Mouse (Mus musculus) left cerebral cortex, adult 2 months (tissue): ENCODE data around the gene Ttpal. TPM values are rescaled to one million over a fixed set of nuclear protein-coding genes. Genes with fewer than 3 reads are reported as not detected.
A peak's percentile ranks its signal among the peaks of the same experiment; 100 is the strongest.
"Not testable (repeated sequence)": the region's sequence is repeated elsewhere in the genome, so short reads cannot be mapped to it uniquely, and the experiment has no call there.

Experiments used
- DNase-seq, 2 experiments: peaks; one replicate each; pipeline ENCODE4 v3.0.0; 2021 to 2022; ENCODE audit warnings: low spot score in 2 of 2, mixed read lengths in 1 of 2; ENCODE audit errors: extremely low spot score in 1 of 2
- H3K27ac ChIP-seq: fragments of 200-600 bp; 2 replicates; pipeline ENCODE4 v1.8.1; 2022
- H3K4me3 ChIP-seq: fragments of 200-600 bp; 2 replicates; pipeline ENCODE4 v1.8.1; 2022
- CTCF ChIP-seq: fragments of 200-600 bp; IDR thresholded peaks from 2 replicates; pipeline ENCODE4 v1.8.1; 2022; ENCODE audit warnings: antibody characterized with exemption, mild to moderate bottlenecking, moderate library complexity
- intact Hi-C: fragments of 180-260 bp; cut with DNase I; formaldehyde crosslinking; loops from one replicate; pipeline ENCODE4 v1.15.1; 2025
- total RNA-seq, 2 experiments: library from RNA; stranded (reverse); gene quantifications; 2 replicates each; pipeline ENCODE4 v1.2.3; 2021

Gene Ttpal
- total RNA-seq, 2 experiments from 2014 or later = 69.9 to 81.2 TPM

DNA sequence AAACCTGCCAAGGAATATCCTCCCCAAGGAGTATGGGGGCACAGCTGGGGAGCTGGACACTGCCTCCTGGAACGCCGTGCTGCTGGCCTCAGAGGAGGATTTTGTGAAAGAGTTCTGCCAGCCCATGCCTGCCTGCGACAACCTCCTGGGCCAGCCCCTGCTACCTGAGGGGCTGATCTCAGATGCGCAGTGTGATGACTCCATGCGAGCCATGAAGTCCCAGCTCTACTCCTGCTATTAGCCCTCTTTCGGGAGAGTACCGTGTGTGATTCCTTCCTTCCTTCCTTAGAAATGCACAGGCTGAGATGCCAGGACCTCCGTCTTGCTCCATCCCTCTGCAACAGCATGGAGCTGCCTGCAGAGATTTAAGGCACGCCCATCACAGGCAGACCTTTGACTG, 13.3 kb downstream of the Ttpal start:
- intact Hi-C loops = no loop called here

DNA sequence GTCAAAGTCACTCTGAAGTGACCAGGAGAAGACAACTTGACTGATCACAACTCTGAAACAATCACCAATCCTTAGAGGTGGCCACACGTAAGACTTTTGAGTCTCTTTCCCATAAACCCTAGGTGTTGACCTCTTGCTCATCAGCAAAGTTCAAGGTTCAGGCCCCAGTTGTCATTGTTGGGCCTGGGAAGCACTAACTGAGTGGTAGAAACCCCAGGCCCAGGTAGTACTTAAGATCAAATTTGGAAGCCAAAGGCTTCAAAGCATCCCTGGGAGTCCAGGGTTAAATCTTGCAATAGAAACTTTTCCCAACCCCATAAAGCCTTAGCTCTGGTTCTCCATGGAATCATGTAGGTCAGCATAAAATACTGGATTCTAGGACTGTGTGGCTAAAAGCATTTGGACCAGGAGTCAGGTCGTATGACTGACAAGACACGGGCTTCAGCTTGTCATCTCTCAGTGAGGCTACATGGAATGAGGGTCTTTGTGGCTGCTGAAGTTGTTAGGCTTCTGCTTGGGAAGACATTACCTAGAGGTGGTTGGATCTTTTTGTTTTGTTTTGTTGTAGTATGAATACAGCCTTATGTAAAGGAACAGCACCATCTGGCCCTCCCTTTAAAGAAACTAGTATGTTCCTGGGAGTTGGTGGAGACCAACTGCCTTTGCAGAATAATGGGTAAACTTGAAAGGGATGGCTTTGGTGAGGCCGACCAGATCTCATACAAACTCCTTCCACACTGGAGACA, 14.0 kb downstream of the Ttpal start:
- intact Hi-C loops = no loop called here
- Histone ChIP-seq H3K27ac (peak overlapping the region; percentile 38; the same call in 1 of the 2 replicates), H3K4me3 (no peak overlapping the region)
- TF ChIP-seq CTCF = no peak
- no peak for DNase-seq

More for the DNA sequence above, 13.3 kb downstream of the Ttpal start:
- H3K4me3 ChIP-seq = no peak overlapping the region
- H3K27ac ChIP-seq = no peak overlapping the region
- DNase-seq = no peak
- no peak for TF ChIP-seq CTCF

DNA sequence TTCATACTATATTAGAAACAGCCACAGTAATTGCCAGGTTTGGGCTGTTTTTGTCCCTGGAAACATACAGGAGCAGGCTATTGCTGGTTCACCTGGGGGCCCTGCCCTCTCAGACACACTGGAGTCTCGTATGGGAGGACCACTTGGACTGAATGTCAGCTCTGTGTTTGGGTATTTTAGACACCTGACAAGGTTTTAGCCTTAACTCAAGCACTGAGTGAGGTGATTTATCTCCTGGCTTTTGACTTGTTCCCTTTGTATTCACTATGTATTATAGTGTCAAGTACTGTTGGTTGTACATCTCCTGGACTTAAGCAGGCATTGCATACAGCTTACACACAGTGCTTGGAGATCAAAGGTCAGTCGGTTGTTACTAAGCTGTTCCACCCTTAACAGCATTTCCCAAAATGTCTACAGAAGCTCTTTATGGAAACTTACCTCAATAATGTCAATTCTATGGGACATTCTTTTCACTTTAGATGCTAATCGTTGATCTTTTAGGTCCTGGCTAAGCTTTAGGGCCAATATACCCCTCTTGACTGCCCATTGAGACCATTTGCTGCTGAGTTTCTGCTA, 14.6 kb downstream of the Ttpal start:
- TF ChIP-seq CTCF = no peak
- no peak for DNase-seq
- Histone ChIP-seq H3K4me3 (no peak overlapping the region), H3K27ac (peak overlapping the region; percentile 38)
- intact Hi-C loops = no loop called here

DNA sequence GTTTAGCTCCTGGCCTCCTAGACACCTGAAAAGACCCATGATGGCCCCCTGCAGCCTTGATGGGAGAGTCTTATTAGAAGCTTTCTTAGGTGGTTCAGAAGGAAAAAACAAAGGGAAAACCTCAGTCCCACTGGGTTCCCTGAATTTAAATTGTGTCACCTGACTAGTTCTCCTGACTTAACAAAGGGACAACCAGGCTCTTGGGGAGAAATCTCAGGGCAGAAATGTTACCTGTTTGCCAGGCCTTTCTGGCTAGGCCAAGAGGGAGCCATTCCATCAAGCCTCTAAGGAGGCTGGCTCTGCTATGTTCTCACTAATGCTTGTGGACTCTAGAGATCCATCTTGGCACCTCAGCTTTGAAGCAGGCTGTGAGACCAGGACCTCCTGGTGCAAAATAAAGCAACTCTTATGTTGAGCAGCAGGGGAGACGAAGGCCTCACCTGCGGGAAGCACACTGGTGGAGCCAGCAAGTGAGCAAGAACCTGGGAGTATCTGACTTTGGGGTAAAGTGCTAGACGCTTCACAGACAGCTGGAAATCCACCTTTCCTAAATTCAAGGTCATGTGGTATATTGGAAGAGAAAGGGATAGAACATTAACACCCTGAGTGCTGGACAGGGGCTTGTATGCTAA, 15.2 kb downstream of the Ttpal start:
- DNase-seq = no peak
- Histone ChIP-seq H3K4me3 (no peak overlapping the region), H3K27ac (peak overlapping the region; percentile 36; the same call in 1 of the 2 replicates)
- TF ChIP-seq CTCF = no peak
- intact Hi-C loops = no loop called here

DNA sequence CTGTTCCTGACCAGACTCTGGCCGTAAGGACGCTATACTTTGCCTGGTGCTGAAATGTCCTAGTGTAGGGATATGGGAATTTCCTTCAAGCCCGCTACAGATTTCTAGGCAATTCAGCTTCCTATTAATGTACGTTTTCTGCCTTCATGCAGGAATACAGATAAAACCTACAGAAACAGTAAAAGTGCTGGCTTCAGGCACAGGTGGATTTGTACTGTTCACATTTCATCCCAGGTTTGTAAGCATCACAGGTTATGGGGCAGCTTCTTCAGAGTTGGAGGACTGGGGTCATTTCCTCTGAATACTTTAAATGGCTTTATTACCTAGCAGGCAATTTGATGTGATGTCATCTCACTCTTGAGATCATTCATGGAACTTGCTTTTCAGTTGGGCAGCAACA, 15.8 kb downstream of the Ttpal start:
- intact Hi-C loops = no loop called here
- no peak for DNase-seq
- TF ChIP-seq CTCF = no peak
- Histone ChIP-seq H3K4me3 (no peak overlapping the region), H3K27ac (no peak overlapping the region)

DNA sequence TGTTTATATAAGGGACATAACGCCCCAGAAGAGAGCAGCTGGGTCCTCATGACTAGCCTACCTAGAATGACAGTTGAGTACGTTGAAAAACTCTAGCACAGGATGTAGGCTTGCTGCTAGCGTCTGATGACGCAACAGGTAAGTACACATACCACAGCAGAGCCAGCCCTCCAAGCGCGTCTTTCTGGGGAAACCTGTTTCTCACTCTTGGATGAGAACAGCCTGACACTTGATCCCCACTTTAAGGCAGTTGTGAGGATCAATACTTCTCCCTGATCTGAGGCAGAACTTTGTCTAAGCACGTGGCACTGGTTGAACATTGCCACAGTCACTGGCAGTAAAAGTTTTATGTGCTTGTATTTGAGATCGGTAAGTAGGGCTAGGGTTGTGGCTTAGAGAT, 18.3 kb downstream of the Ttpal start:
- no peak for TF ChIP-seq CTCF
- H3K4me3 ChIP-seq = no peak overlapping the region
- intact Hi-C loops = no loop called here
- H3K27ac ChIP-seq = no peak overlapping the region
- no peak for DNase-seq

DNA sequence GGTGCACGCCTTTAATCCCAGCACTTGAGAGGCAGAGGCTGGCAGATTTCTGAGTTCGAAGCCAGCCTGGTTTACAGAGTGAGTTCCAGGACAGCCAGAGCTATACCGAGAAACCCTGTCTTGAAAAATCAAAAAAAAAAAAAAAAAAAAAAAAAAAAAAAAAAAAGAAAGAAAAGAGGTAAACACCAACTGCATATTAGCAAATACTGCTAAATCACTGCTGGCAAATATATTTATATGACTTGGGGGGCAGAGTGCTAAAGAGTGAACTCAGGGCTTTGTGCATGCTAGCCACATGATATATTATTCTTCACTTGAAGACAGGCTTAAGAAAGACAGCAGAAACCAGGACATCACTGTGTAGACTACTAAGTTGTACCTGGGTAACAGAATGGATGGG, 19.3 kb downstream of the Ttpal start:
- intact Hi-C loops, DNase-seq, H3K27ac ChIP-seq, H3K4me3 ChIP-seq: not testable (repeated sequence)

DNA sequence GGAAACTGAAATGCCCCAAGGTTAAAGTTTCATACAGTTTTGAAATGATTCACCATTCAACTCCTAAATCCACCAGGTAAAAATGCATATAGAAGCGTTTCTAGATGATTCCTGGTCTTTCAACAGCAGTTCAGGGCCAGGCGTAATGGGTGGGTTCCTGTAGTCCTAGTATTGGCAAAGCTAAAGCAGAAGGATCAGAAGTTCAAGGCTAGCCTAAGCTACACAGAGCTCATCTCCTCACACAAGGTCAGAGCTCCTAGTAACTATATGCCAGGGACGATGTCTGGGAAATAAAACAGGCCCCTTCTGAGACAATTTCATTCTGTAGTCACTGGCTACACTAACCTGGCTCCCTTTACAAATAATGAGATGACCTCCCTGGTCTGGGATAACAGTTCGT, 29.1 kb downstream of the Ttpal start:
- no peak for DNase-seq
- intact Hi-C loops = no loop called here
- Histone ChIP-seq H3K27ac (no peak overlapping the region), H3K4me3 (no peak overlapping the region)
- TF ChIP-seq CTCF = no peak

DNA sequence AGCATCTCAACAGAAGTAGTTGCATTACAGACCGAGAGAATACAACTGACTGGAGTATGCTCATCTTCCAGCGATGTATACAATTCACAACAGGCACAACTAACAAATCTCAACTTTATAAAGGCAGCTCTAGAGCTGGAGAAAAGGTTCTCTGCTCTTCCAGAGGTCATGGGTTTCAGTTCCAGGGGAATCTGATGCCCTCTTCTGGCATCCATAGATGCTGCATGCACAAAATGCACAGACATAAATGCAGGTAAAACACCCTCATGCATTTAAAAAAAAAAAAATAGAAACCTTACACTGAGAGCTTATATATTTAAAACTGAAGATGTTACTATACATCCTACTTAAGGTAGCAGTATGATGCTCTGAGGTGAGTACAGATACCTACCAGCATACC, 29.6 kb downstream of the Ttpal start:
- Histone ChIP-seq H3K27ac (no peak overlapping the region), H3K4me3 (no peak overlapping the region)
- intact Hi-C loops = no loop called here
- TF ChIP-seq CTCF = peak; percentile 41
- DNase-seq = no peak

DNA sequence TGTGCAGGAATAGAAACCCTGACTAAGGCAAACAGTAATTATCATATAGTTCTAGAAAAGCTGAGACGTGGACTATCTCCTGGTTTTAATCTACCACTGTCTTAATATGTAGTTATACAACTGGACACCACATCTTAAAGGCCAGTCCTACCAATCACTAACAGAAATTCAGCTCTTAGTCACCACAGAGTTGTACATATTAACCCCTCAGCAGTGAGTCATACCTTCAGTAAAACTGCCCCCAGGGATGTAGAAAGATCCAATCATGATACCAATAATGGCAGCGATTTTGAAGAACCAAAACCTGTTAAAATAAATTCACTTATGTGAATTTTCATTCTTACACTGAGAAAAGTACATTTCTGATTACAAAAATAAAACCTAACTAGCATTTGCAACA, 32.1 kb downstream of the Ttpal start:
- TF ChIP-seq CTCF = no peak
- H3K27ac ChIP-seq = no peak overlapping the region
- no peak overlapping the region for H3K4me3 ChIP-seq
- intact Hi-C loops = no loop called here
- no peak for DNase-seq

DNA sequence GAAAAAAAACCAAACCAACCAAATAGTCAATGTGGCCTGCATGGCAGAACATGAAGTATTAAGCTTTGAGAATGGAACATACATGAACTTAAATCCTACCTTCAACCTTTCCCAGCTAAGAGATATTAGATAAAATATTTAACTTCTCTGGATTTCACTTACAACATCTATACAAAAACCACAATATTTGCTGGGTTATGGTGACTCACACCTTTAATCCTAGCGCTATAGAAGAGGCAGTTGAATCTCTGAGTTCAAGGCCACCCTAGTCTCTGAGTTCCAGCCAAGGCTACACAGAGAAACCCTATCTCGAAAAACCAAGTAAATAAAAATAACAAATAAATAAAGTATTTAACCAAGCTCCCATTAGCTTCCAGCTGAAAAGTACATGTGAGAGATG, 33.9 kb downstream of the Ttpal start:
- DNase-seq = no peak
- no peak overlapping the region for H3K4me3 ChIP-seq
- intact Hi-C loops = no loop called here
- H3K27ac ChIP-seq = no peak overlapping the region
- no peak for TF ChIP-seq CTCF

DNA sequence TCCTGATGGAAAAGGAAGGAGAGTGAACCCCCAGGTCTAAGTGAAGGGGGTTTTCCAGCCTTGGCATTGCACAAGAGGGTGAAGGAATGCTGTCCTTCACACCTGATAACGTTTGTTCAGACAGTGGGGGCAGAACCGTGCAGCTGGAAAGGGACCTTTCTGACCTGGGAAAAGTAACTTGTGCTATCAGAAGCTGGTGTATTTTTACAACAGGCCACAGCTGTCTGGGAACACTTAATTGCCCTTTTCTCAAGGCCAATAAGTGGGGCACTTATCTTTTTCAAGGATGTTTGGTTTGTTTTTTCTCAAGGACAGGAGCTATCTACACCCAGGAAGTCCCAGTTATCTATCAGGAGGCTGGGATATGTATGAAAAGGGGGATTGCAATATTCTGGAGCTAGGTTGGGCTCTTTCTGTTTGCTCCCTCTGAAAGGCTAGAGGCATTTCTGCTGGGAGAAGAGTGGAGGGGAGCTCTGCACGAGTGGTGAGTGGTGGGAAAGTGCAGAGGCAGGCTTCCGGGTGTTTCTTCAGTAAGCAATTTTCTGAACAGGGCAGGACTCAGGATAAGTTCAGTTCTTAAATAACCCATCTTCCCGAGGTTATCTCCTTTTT, 35.6 kb downstream of the Ttpal start:
- no peak overlapping the region for H3K4me3 ChIP-seq
- intact Hi-C loops = no loop called here
- H3K27ac ChIP-seq = no peak overlapping the region
- no peak for TF ChIP-seq CTCF
- no peak for DNase-seq
